Mouse (Mus musculus) T-cell, adult 2 months (primary cell): ENCODE results near the gene Gm10061.
"Not testable (repeated sequence)": the region's sequence is repeated elsewhere in the genome, so short reads cannot be mapped to it uniquely, and the experiment has no call there.

Experiments used
- DNase-seq: peaks from one replicate; pipeline ENCODE4 v3.0.0; 2022; ENCODE audit warnings: low spot score

The Gm10061 gene

DNA sequence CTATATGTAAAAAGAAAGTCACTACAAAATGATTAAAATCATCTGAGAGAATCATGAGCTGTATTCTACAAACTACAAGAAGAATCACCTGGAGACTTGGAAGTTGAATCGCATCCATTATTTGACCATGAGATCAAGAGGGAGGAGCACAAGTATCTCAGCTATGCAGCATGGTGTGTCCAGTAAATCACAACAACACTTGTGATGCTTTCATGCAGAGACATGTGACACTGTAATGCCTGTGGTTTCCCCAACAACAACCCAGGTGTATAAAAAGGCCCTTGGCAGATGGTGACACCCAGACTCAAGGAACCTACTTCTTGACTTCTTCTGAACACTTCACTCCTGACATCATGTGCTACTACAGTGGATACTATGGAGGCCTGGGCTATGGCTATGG is at the start of gene Gm10061:
Gene Gm10061, plus strand, starts transcription at position 301 of the 400 bp plus-strand sequence.
- DNase-seq: no peak

- no peak for DNase-seq
Measured at GRCm38 (mm10) chr16:89140551-89140950, 10.3 kb upstream of the Gm10061 start, which contains the start of gene Gm6358. Gm6358 (plus strand) TSS chr16:89140851.

- no peak for DNase-seq
Measured at GRCm38 (mm10) chr16:89157652-89158051, 6.8 kb downstream of the Gm10061 start, which contains the start of gene Gm9789. Gm9789 (plus strand) TSS chr16:89157952.

- DNase-seq: not testable (repeated sequence)
Measured at GRCm38 (mm10) chr16:89169190-89169589, 18.3 kb downstream of the Gm10061 start, which contains the start of gene Gm7735. Gm7735 (plus strand) TSS chr16:89169490.

GRCm38 (mm10) chr16:89174435-89174834 is 23.5 kb downstream of the Gm10061 start, which contains the start of gene 1110057P08Rik:
1110057P08Rik (plus strand) TSS chr16:89174735.
- no peak for DNase-seq

- DNase-seq: no peak
Measured at GRCm38 (mm10) chr16:89188621-89189020, 37.7 kb downstream of the Gm10061 start.
